ENCODE assay signal across 32 mouse cellular contexts in the genomic region with DNA sequence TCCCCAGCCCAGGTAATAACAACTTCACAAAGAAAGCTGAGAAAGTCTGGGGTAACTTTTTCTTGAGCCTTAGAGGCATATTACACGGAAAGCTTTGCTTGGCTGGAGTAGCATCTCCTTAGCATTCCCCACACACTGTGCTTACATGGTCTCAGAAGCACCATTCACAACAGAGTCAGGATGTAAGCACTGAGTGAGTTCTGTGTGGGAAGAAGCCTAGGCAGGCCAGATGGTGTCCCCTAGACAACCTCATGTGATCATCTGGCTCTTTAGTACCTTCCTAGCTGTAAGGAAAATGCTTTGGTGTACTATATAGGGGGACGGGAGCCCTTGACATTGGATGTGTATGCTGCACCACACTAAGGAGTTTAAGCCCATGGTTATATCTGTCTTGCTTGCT.
DNase-seq lines count a peak whose midpoint lies in the region; ATAC-seq lines count a peak whose summit lies in the region.
"Had no signal": no experiment of that assay in that cellular context is flagged by ENCODE, and none has a peak within 500 bp of the region (broad histone marks: within the 10 kb centered on the region; RNA-seq: fewer than 3 reads in every experiment).

No protein-coding gene starts in this region.

- H3K9me3 ChIP-seq in forebrain, embryonic 15.5 days: peaks cover 8% of the 10 kb centered on the region; the same call in 1 of the 2 replicates
- H3K9me3 ChIP-seq: heart, embryonic 15.5 days had no signal

- WGBS in forebrain, embryonic 15.5 days: 81% methylated on average over 2 of the region's 2 CpGs

- no peak for ATAC-seq in forebrain, embryonic 15.5 days (replicated peaks)
- ATAC-seq: forebrain, embryonic 16.5 days; hindbrain, embryonic 16.5 days; Patski had no signal

- intact Hi-C loops in left cerebral cortex, postnatal 14 days (cut with DNase I): no loop called here

- H3K4me3 ChIP-seq in forebrain, embryonic 15.5 days: no peak overlapping the region
- H3K4me3 ChIP-seq: embryonic facial prominence, embryonic 10.5 days; embryonic facial prominence, embryonic 13.5 days; erythroblast, embryonic 14.5 days; forebrain, embryonic 12.5 days; heart, embryonic 12.5 days; heart, embryonic 15.5 days; hindbrain, embryonic 10.5 days; hindbrain, embryonic 13.5 days had no signal

- no peaks in the 10 kb centered on the region for H3K4me1 ChIP-seq in forebrain, embryonic 15.5 days
- H3K4me1 ChIP-seq: embryonic facial prominence, embryonic 13.5 days; forebrain, embryonic 12.5 days; heart, embryonic 12.5 days; heart, embryonic 15.5 days; hindbrain, embryonic 10.5 days; hindbrain, embryonic 13.5 days had no signal

- H3K4me2 ChIP-seq in forebrain, embryonic 15.5 days (replicated peaks): no peak overlapping the region
- H3K4me2 ChIP-seq: embryonic facial prominence, embryonic 13.5 days; forebrain, embryonic 12.5 days; heart, embryonic 12.5 days; heart, embryonic 15.5 days; hindbrain, embryonic 13.5 days had no signal

- H3K27ac ChIP-seq in forebrain, embryonic 15.5 days (replicated peaks): no peak overlapping the region
- H3K27ac ChIP-seq: embryonic facial prominence, embryonic 10.5 days; embryonic facial prominence, embryonic 13.5 days; forebrain, embryonic 12.5 days; heart, embryonic 15.5 days; hindbrain, embryonic 10.5 days; hindbrain, embryonic 13.5 days had no signal

- H3K36me3 ChIP-seq in forebrain, embryonic 15.5 days: peaks cover 17% of the 10 kb centered on the region
- H3K36me3 ChIP-seq: G1E had no signal

- no peak overlapping the region for H3K9ac ChIP-seq in forebrain, embryonic 15.5 days (replicated peaks)
- H3K9ac ChIP-seq: embryonic facial prominence, embryonic 13.5 days; forebrain, embryonic 12.5 days; heart, embryonic 12.5 days; heart, embryonic 15.5 days; hindbrain, embryonic 13.5 days had no signal

- peak; percentile 45 for DNase-seq in layer of hippocampus, adult 11-12 months (ENCODE audit: low spot score)
- DNase-seq in layer of hippocampus, postnatal 10 days (ENCODE audit: low spot score in 2 of 2): no peak
- peak; percentile 27 to 63 for DNase-seq in left cerebral cortex, postnatal 14 days (ENCODE audit: low spot score in 2 of 2)
- DNase-seq in left cerebral cortex, adult 11 months (ENCODE audit: low spot score): no peak
- peak; percentile 34 to 49 for DNase-seq in right cerebral cortex, adult 2 months (ENCODE audit: low spot score in 2 of 2)
- DNase-seq in right cerebral cortex, postnatal 4 days: no peak
- DNase-seq in telencephalon, adult 2 months (ENCODE audit: low read depth, low spot score): peak; percentile 57
- DNase-seq: adrenal gland, postnatal 10 days; adrenal gland, postnatal 36 days; B cell, adult 2 months; cerebellum, adult 11 months; cerebellum, adult 2 months; cerebellum, adult 9-11 months; cerebellum, postnatal 25 days; embryo, embryonic 11 days; gastrocnemius, postnatal 25 days; heart, adult 18-20 months; heart, postnatal 10 days; heart, postnatal 36 days had no signal

- no peaks in the 10 kb centered on the region for H3K27me3 ChIP-seq in forebrain, embryonic 15.5 days
- H3K27me3 ChIP-seq: embryonic facial prominence, embryonic 13.5 days; forebrain, embryonic 12.5 days; heart, embryonic 12.5 days; heart, embryonic 15.5 days; hindbrain, embryonic 13.5 days; Patski had no signal

Comparison
In these comparisons a context has a peak if more than half of its experiments do, and no peak if none do; other contexts are left out.
1. DNase-seq: peak in layer of hippocampus, adult 11-12 months (single experiment), left cerebral cortex, postnatal 14 days (2 of 2), right cerebral cortex, adult 2 months (2 of 2) and telencephalon, adult 2 months (single experiment); none in layer of hippocampus, postnatal 10 days (0 of 2), left cerebral cortex, adult 11 months (single experiment) and right cerebral cortex, postnatal 4 days (single experiment).